Mouse (Mus musculus) cerebellum, adult 9-11 months (tissue): Measurements from ENCODE around the gene Fam120c.
A peak's percentile ranks its signal among the peaks of the same experiment; 100 is the strongest.
"Not testable (repeated sequence)": the region's sequence is repeated elsewhere in the genome, so short reads cannot be mapped to it uniquely, and the experiment has no call there.

Experiments
- DNase-seq: peaks from one replicate; pipeline ENCODE4 v3.0.0; 2022

Gene Fam120c

DNA sequence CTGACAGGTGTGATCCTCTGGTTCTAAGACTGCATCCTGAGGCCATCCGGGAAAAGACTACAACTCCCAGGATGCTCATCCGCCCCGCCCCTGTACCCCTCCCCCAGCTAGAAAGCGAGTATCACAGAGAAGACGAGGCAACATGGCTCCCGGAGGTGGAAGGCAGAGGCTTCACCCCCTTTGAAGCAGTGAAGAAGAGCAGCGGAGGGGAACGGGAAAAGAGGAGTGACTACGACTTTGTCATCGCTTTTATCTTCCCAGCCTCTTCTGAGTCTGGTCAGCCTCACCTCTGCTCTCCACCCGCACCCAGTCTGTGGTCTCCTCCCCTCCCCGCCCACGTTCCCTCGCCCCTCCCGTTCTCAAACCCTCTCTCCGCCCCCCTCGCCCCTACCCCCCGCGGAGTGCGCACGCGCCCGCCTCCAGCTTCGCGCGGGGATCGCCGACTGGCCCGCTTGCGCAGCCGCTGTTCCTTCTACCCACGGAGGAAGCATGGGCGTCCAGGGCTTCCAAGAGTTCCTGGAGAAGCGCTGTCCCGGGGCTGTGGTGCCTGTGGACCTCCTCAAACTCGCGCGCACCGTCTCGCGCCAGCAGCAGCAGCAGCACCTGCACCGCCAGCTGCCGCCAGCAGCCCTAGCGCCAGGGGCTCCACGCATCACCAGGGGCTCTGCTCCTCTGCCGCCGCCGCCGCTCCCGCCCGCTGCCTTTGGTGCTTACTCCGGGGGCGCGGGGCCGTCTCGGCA is at the start of gene Fam120c:
Gene Fam120c, plus strand, starts transcription at position 415 of the 740 bp plus-strand sequence.
- DNase-seq: peak; percentile 87

DNA sequence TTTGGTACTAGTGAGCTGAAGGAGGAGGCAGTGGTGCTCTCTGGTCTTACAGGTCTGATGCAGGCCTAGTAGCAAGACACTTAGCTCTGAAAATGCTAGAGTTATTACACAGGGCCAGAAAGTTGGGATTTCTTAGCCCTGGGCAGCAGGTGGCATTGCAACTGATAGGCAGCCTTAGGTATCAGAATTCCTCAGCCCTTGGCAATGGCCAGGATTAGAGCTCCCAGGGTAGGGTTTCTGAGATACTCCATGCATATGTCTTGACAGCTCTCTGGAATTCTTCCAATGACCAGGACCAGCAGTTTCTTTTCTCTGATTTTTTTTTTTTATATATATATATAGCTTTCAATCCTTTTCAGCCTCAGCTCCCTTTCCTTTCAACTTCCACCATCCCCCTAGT is 45.6 kb upstream of the Fam120c start:
- DNase-seq: no peak

DNA sequence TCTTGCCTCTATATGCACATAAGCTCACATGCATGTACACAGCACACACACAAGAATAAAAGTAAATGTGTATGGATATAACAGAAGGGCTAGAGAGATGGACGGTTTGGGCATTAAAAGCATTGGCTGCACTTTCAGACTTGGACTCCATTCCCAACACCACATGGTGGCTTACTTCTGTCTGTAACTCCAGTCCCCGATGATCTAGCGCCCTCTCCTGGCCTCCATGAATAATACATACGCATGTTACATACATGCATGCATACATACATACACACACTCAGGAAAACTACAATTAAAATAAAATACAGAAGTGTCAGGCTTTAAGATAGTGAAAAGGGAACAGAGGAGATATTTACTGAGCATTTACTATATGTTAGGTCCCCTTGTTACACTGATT is 30.2 kb upstream of the Fam120c start:
- DNase-seq: no peak

DNA sequence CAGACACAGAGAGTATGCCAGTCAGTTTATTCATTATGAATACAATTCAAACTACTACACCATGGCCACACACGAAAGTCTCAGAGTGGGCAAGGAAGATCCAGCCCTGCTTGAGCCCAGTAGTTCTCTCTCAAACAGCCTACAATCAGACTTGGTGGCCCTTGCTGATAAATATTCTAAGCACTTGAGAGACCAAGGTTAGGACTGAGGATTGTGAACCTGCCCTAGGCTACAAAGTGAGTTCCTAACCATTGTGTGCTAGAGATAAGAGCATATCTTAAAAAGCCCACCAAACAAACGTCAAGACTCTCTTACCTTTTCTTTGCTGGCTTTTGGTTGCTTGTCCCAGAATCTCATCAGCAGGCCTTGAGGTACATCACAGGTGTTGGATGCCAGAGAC is 10.4 kb upstream of the Fam120c start:
- DNase-seq: no peak

DNA sequence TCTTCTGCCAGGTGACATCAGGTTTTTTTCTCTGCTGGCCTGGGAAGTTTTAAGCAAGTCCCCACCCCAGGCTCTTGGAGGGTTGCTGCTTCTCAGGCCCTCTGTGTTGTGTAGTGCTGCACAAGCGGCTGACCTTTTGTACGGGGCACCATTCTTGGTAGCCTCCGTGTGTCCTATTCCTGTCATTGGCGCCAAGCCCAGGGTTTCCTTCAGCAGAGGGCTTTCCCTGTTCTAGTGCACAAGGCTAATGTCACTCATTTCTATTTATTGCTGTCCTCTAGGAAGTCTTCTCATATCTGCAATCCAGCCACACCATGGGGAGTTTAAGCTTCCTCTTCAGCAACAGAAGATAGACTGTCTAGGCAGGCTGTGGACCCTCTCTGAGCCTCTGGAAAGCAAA is 6.2 kb upstream of the Fam120c start:
- no peak for DNase-seq

DNA sequence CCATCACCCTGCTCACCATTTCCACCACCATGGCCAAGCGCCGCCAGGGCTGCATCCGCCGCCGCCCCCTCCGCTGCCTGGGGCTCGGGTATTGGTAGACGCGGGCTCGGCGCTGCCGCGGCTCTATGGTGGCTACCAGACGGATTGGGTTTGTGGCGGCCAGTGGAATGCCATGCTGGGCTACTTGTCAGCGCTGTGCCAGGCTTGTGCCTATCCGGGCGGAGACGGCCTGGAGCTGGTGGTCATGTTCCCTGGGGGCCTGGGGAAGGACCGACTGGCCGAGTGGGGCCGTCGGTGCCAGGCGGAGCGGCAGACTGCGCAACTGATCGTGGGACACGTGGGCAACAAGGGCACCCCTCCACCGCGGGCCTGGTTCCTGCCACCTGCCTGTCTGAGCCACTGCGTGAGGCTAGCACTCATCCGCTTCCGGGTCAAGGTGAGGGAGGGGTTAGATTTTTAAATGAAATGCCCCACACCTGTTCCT is 568 bp downstream of the Fam120c start:
- DNase-seq: peak; percentile 78

DNA sequence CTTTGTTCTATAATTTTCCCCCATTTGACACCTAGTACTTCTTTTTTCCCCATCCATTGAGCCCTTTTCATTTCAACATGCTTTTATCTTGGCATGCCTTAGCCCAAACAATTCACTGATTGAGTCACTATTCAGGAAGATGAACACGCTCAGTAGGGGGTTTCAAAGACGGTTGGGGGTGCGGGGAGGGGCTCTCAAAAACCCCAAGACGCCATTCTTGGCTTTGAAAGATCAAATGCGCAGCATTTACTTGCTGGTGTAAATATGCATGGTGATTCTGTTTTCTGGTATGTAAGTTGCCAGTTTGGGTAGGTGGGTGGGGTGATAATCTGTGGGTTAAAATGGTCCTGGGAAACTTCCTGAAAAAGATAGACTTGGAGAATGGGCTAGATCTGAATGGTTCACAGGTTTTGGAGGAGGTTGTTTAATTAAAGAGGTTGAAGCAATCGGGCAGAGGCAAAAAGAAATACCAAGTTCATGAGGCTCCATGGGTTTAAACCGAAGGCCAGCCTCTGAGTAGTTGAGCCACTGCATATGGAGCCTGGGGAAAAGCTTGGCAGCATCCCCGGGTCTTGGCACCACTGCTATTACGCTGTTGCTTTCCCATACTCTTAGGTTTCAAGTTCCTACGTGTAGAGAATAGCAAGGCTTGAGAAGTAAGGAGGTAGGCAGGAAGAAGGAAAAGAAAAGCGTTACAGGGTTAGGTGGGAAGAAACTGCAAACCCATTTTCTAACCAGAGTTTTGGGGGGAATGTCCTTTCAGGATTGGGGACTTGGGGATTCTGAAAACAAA is 1.6 kb downstream of the Fam120c start:
- DNase-seq: peak; percentile 22

DNA sequence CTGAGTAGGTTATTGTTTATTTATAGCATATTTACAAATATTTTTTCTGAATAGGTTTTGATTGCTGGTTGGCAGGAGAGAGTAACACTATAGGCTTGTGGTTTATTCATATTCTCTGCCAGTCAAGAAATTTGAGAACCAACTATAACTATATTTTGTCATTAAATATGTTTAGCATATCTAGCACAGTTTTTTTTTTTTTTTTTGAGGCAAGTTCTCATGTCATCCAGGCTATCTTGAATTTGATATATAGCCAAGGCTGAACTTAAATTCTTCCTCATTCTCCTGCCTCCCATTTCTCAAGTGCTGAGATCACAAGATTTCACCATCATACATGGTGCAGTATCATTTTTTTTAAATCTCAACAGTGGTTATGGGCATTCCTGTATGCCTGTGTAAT is 3.3 kb downstream of the Fam120c start:
- no peak for DNase-seq

DNA sequence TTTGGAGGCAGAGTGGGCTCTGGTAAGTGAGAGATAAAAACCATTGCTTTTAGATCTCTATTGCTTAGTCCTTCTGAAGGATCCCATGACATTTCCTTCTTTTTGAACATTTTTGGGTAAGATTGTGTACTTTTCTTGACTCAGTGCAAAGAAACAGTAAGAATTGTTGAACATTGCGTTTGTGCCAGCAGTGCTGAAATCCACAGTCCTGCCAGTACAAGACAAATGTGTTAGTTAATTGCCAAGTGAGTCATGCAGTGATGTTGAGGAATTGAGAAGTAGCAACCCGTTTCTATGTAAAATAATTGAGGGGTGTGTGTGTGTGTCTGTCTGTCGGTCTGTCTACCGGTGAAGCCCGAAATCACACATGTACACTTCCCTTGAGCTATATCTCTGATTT is 5.3 kb downstream of the Fam120c start:
- no peak for DNase-seq

DNA sequence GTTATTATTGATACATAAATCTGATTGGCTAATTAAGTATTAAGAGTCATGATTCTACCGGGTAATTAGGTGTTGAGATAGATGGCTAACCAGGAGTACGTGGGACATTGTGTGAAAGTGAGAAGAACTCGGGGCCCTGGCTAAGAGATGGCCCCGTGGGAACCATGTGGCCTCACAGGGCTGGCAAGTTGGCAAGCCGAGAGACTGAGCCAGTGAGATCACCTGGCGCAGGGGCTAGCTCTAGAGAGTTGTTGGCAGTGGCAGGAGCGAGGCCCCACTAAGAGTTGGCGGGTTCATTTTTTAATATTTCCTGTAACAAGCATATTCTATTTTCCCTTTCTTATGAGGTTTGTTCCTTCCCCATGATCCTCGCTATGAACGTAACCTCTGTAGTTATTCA is 74.8 kb downstream of the Fam120c start:
- peak; percentile 52 for DNase-seq

DNA sequence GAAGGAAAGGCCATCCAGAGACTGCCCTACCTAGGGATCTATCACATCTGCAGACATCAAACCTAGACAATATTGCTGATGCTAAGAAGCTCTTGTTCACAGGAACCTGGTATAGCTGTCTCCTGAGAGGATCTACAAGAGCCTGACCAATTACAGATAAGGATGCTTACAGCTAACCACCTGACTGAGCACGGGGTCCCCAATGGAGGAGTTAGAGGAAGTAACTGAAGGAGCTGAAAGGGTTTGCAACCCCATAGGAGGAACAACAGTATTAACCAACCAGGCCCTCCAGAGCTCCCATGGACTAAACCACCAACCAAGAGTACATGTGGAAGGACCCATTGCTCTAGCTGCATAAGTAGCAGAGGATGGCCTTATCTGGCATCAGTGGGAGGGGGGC is 76.8 kb downstream of the Fam120c start:
- no peak for DNase-seq

DNA sequence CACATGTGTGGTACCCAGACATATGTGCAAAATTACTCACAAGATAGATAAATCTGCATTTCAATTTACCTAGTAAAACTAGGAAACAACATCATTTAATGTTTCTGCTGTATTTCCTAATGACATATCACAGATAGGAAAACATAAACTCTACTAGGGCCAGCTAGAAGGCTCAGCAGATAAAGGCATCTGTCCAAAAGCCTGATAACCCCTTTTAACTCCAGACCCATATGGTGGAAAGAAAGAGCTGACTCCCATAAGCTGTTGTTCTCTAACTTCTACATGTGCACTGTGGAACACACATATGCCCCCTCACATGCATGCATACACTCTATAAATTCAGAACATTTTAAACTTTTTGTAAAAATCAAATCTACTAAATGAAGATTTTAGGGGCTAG is 99.7 kb downstream of the Fam120c start:
- no peak for DNase-seq

DNA sequence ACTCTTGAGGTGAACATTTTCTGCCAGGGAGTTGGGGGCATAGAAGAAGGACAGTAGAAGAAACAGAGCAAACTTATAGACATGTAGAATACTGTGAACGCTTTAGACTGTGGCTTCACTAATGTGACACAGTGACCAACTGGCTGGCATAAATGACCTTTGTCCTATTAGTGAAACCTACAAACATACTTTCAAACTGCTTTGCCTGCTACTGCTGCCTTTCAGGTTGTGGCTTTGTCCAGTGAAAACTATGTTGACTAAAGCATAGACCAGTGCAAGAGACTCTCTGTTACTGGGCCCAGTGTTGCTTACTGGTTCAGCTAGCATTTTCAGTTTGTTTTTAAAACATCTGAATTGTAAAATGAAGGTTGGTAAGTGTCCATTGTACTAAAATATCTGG is 100.2 kb downstream of the Fam120c start:
- no peak for DNase-seq

DNA sequence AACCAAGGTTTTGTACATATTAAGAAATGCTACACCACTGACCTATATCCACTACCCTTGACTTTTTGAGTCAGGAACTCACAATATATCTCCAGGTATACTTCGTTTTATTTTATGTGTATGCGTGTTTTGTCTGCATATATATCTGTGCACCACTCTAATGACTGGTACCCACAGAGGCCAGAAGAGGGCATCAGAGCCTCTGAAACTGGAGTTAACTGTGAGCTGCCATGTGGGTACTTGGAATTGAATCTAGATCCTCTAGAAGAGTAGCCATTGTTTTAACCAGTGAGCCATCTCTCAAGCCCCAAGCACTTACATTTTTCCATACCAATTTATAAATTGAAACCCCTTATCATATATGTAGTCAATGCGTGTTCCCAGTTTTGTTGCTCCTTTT is 144.2 kb downstream of the Fam120c start:
- DNase-seq: no peak

DNA sequence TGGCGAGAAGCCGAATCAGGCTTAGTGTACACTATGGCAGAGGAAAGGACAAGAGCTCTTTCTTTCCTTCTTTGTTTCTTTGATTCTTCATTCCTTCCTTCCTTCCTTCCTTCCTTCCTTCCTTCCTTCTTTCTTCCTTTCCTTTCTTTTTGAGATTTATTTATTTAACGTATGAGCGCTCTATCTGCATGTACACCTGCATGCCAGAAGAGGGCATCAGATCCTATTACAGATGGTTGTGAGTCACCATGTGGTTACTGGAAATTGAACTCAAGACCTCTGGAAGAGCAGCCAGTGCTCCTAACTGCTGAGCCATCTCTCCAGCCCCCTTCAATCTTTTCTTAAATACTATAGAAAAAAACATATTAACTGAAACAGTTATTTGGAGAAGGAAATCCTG is 149.3 kb downstream of the Fam120c start:
- not testable (repeated sequence) for DNase-seq

DNA sequence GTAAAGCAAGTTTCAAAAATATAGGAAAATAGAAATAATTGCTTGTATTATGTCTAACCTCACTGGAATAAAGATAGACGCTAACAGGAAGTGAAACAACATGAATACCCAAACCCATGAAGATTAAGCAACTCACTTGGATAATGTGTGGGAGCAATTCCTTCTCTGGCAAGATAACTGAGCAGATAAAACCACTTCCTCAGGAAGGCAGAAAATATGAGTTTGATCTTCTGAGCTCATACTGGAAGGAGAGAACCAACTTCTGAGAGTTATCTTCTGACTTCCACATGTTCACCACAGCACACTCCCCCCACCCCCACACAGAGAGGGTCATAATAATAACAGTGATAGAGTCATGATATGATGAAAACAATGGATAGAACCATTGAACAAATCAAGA is 152.6 kb downstream of the Fam120c start:
- no peak for DNase-seq

DNA sequence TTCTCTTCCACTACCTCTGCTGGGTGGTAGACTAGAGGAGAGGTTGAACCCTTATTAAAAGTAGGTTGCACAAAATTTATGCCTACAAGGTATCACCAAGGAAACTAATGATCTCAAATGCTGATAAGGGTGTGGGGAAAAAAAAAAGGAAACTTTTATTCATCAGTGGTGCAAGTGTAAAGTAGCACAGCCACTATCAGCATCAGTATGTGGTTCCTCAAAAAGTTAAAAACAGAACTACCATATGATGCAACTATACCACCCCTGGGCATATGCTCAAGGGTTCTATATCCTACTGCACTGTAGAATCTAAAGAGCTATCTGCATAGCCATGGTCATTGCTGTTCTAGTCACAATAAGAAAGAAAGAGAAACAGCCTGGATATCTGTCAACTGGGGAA is 164.6 kb downstream of the Fam120c start:
- DNase-seq: no peak

DNA sequence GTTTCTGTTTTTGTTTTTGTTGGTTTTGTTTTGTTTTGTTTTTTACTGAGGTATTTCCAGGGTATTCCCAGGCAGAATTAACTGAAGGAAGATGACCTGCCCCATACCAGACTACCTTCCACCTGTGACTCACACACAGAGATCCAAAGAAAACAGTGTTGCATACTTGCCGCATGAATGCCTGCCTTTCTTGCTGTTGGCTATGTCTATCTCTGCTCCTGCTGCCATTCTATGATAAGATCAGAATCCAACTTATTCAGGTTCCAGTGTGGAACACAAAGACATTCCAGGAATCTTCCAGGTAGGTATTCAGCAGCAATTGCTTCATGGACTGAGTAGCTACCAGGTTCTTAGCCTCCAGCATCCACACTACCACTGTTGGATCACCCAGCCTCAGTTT is 165.9 kb downstream of the Fam120c start:
- no peak for DNase-seq

DNA sequence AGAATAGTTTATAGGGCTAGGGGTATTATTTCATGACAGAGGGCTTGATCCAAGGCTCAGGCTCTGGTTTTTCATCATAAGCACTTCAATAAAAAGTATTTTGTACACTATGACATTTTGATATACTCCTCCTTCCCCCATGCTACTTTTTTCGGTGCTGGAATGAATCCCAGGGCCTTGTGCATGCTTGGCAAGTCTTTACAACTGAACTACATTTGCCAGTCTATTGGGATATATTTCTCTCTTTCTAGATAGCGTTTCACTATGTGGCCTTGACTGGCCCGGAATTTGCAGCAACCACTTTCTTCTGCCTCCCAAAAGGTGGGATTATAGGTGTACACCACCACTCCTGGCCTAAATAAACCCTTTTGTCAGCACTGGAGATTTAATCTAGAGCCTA is 169.1 kb downstream of the Fam120c start:
- DNase-seq: no peak

DNA sequence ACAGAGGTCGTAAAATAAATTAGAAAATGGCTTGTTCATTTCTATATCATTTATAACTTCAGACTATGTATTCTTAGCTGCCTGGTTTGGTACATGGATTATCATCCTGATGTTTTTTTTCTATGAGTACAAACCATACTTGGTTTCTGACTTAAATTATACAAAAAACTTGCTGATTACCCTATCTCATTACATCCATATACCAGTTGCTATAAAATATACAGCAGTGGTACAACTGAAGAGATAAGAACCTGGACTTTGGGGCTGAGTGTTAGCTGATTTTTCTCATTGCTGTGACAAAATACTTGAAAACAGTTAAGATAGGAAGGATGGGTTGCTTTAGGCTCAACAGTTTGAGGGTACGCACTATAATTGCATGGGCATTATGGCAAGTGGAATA is 169.7 kb downstream of the Fam120c start:
- no peak for DNase-seq

DNA sequence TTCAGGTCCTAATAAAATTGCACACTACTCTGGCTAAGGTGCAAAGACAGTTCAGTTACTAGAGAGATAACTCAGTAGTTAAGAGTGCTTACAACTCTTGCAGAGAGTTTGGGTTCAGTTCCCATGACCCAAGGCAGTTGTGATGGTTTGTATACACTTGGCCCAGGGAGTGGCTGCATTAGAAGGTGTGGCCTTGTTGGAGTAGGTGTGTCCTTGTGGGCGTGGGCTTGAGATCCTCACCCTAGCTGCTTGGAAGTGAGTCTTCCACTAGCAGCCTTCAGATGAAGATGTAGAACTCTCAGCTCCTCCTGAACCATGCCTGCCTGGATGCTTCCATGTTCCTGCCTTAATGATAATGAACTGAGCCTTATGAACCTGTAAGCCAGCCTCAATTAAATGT is 174.2 kb downstream of the Fam120c start:
- DNase-seq: no peak

DNA sequence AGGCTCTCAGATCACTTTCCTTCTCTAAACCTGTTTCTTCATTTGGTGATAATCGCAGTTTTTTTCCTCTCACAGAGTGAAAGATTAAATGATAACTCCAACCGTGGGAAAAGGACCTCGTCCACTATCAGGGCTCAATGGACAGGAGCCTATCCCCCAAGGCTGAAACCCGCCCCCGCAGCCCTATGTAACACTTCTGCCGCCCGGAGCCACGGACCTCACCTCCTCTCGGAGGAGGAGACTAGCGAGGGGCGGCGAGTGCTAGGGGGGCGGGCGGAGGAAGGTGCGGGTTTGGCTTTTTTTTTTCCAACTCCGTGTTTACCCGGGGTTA is 176.1 kb downstream of the Fam120c start:
- DNase-seq: no peak

DNA sequence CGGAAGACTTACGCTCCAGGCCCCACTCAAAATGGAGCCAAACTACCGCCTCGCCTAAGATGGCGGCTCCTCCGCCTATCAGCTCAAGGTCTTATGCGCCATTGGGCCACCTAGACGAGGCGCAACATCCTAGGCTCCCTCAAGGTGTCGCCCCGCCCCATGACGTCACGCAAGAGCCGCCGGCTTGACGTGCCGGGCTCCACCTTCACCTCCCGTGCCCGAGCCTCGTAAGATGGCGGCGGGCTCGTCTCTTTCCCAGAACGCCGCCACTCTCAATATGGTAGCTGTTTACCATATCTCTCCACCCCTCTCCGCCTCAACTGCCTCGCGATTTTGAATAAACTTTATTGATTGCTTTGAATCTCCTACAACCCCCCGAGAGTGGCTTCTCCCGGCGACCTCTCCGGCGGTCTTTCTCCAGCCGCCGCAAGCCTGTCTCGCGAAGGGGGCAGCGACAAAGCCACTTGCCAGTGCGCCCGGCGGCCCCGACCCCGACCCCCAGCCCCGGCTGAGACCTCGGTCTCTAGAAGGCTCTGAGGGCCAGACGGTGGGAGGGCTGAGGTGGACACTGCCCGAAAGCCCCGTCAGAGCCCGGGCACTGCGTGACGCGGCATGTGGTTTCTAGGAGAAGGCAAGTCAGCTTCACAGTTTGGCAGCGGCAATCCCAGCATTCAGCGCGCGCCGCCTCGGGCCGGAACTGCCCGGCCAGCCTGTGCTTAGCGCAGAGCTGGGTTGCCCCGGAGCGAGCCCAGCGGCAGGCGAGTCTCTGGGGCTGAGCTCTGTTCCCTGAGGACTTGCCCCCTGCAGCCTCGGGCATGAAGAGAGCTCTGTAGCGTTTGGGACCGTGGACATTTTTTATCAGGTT is 176.7 kb downstream of the Fam120c start, which contains the start of gene Phf8:
Gene Phf8, plus strand, starts transcription at position 215 of the 865 bp plus-strand sequence.
- peak; percentile 97 for DNase-seq
